8 mouse cellular contexts compared by ENCODE assay signal in the genomic region with DNA sequence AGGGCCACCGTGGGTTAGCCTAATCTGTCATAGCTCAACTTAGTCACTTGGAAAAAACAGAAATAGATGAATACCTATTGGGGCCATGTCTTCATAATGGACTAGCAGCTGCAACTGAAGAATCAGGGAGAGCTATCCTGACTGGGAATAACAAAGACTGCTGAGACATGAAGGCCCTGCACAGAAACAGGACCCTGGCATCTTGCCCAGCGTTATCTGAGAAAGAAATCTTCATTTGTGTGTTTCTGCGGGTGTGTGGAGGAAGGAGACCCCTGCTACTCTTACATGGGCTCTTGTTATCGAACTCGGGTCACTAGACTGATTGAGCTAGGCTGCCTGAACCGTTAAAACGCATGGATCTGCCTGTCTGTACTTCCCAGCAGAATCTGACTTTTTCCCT. TPM values are rescaled to one million over a fixed set of nuclear protein-coding genes. Genes with fewer than 3 reads are reported as not detected.
DNase-seq lines count a peak whose midpoint lies in the region; ATAC-seq and TF ChIP-seq lines count a peak whose summit lies in the region.

No protein-coding gene starts in this region.

- no peaks in the 10 kb centered on the region for H3K9me3 ChIP-seq in lung, embryonic 14.5 days (ENCODE audit: low read depth, low read length)
- no peaks in the 10 kb centered on the region for H3K9me3 ChIP-seq in hindbrain, embryonic 13.5 days
- no peaks in the 10 kb centered on the region for H3K9me3 ChIP-seq in midbrain, embryonic 13.5 days

- H3K27me3 ChIP-seq in lung, embryonic 14.5 days (ENCODE audit: insufficient read depth, low read length) = no peaks in the 10 kb centered on the region
- no peaks in the 10 kb centered on the region for H3K27me3 ChIP-seq in hindbrain, embryonic 13.5 days
- H3K27me3 ChIP-seq in midbrain, embryonic 13.5 days = no peaks in the 10 kb centered on the region

- peaks cover 12% of the 10 kb centered on the region; the same call in 1 of the 2 replicates for H3K36me3 ChIP-seq in lung, embryonic 14.5 days (ENCODE audit: insufficient read depth)
- H3K36me3 ChIP-seq in hindbrain, embryonic 13.5 days = peaks cover 31% of the 10 kb centered on the region
- H3K36me3 ChIP-seq in midbrain, embryonic 13.5 days = peaks cover 17% of the 10 kb centered on the region

- 69% methylated on average over 7 of the region's 7 CpGs for WGBS in lung, embryonic 14.5 days
- WGBS in hindbrain, embryonic 13.5 days = 61% methylated on average over 7 of the region's 7 CpGs
- WGBS in midbrain, embryonic 13.5 days = 66% methylated on average over 7 of the region's 7 CpGs

- peak overlapping the region; percentile 58 for H3K9ac ChIP-seq in lung, embryonic 14.5 days
- H3K9ac ChIP-seq in hindbrain, embryonic 13.5 days = peak overlapping the region; percentile 77
- H3K9ac ChIP-seq in midbrain, embryonic 13.5 days (replicated peaks) = peak overlapping the region; percentile 72

- peak overlapping the region; percentile 68 for H3K4me2 ChIP-seq in lung, embryonic 14.5 days
- peak overlapping the region; percentile 83 for H3K4me2 ChIP-seq in hindbrain, embryonic 13.5 days
- H3K4me2 ChIP-seq in midbrain, embryonic 13.5 days (replicated peaks) = peak overlapping the region; percentile 77

- no peak for TF ChIP-seq CTCF in lung, embryonic 14.5 days (IDR thresholded peaks at IDR 0.05; ENCODE audit: low read depth)

- no peaks in the 10 kb centered on the region; the same call in 1 of the 2 replicates for H3K4me1 ChIP-seq in lung, embryonic 14.5 days (ENCODE audit: insufficient read depth)
- H3K4me1 ChIP-seq in hindbrain, embryonic 13.5 days (replicated peaks) = peaks cover 30% of the 10 kb centered on the region
- peaks cover 26% of the 10 kb centered on the region for H3K4me1 ChIP-seq in midbrain, embryonic 13.5 days (replicated peaks)

- ATAC-seq in lung, embryonic 14.5 days (ENCODE audit: insufficient read depth) = no peak
- no peak for ATAC-seq in hindbrain, embryonic 13.5 days (ENCODE audit: low FRiP score)
- ATAC-seq in midbrain, embryonic 13.5 days = no peak; the same call in 1 of the 2 replicates

- H3K4me3 ChIP-seq in lung, embryonic 14.5 days (ENCODE audit: low read depth, low read length) = peak overlapping the region; percentile 66
- H3K4me3 ChIP-seq in hindbrain, embryonic 13.5 days = peak overlapping the region; percentile 64
- peak overlapping the region; percentile 78 for H3K4me3 ChIP-seq in midbrain, embryonic 13.5 days (replicated peaks)

- no peak for DNase-seq in lung, embryonic 14.5 days
- no peak for DNase-seq in lung, postnatal 25 days (ENCODE audit: low spot score)
- peak; percentile 40 to 44 for DNase-seq in cerebellum, postnatal 10 days
- no peak for DNase-seq in spleen, adult 12 weeks (ENCODE audit: low spot score)
- DNase-seq in urinary bladder, postnatal 36 days (ENCODE audit: low spot score in 2 of 2) = no peak
- no peak for DNase-seq in frontal cortex, postnatal 36 days (ENCODE audit: low spot score in 2 of 2)

- H3K27ac ChIP-seq in lung, embryonic 14.5 days (ENCODE audit: low read depth) = no peak overlapping the region
- peak overlapping the region; percentile 96 for H3K27ac ChIP-seq in hindbrain, embryonic 13.5 days
- H3K27ac ChIP-seq in midbrain, embryonic 13.5 days = peak overlapping the region; percentile 95; the same call in 1 of the 2 replicates

RNA-seq across cellular contexts. Expression of a gene that starts 1.1 kb away (rescaled TPM):
- 102 and 104 TPM in 2 replicates for polyA plus RNA-seq in lung, embryonic 14.5 days (2014; fragmentation: Nextera tagmentation; extraction: Ambion mirVana)
- polyA plus RNA-seq in hindbrain, embryonic 13.5 days (2015; fragmentation: Nextera tagmentation; extraction: Ambion mirVana) = 247 and 261 TPM in 2 replicates
- 259 and 266 TPM in 2 replicates for polyA plus RNA-seq in midbrain, embryonic 13.5 days (2015; fragmentation: Nextera tagmentation; extraction: Ambion mirVana)

RNA-seq across cellular contexts. Expression of a gene that starts 21.4 kb away (rescaled TPM):
- 65.3 and 69.6 TPM in 2 replicates for polyA plus RNA-seq in lung, embryonic 14.5 days (2014; fragmentation: Nextera tagmentation; extraction: Ambion mirVana)
- polyA plus RNA-seq in hindbrain, embryonic 13.5 days (2015; fragmentation: Nextera tagmentation; extraction: Ambion mirVana) = 108 and 109 TPM in 2 replicates
- polyA plus RNA-seq in midbrain, embryonic 13.5 days (2015; fragmentation: Nextera tagmentation; extraction: Ambion mirVana) = 116 and 121 TPM in 2 replicates

RNA-seq across cellular contexts. Expression of a gene that starts 27.5 kb away (rescaled TPM):
- polyA plus RNA-seq in lung, embryonic 14.5 days (2014; fragmentation: Nextera tagmentation; extraction: Ambion mirVana) = not detected in 2 replicates
- not detected in 2 replicates for polyA plus RNA-seq in hindbrain, embryonic 13.5 days (2015; fragmentation: Nextera tagmentation; extraction: Ambion mirVana)
- not detected in 2 replicates for polyA plus RNA-seq in midbrain, embryonic 13.5 days (2015; fragmentation: Nextera tagmentation; extraction: Ambion mirVana)

RNA-seq across cellular contexts. Expression of a gene that starts 28.3 kb away (rescaled TPM):
- 0.24 TPM in 1 of 2 replicates, not detected in the other for polyA plus RNA-seq in lung, embryonic 14.5 days (2014; fragmentation: Nextera tagmentation; extraction: Ambion mirVana)
- not detected in 2 replicates for polyA plus RNA-seq in hindbrain, embryonic 13.5 days (2015; fragmentation: Nextera tagmentation; extraction: Ambion mirVana)
- polyA plus RNA-seq in midbrain, embryonic 13.5 days (2015; fragmentation: Nextera tagmentation; extraction: Ambion mirVana) = not detected in 2 replicates

RNA-seq across cellular contexts. Expression of a gene that starts 51.5 kb away (rescaled TPM):
- 0.30 and 0.51 TPM in 2 replicates for polyA plus RNA-seq in lung, embryonic 14.5 days (2014; fragmentation: Nextera tagmentation; extraction: Ambion mirVana)
- not detected in 2 replicates for polyA plus RNA-seq in hindbrain, embryonic 13.5 days (2015; fragmentation: Nextera tagmentation; extraction: Ambion mirVana)
- 0.13 TPM in 1 of 2 replicates, not detected in the other for polyA plus RNA-seq in midbrain, embryonic 13.5 days (2015; fragmentation: Nextera tagmentation; extraction: Ambion mirVana)

Comparison
In these comparisons a context has a peak if more than half of its experiments do, and no peak if none do; other contexts are left out.
1. DNase-seq: peak in cerebellum, postnatal 10 days (2 of 2); none in lung, embryonic 14.5 days (single experiment), lung, postnatal 25 days (single experiment), spleen, adult 12 weeks (single experiment), urinary bladder, postnatal 36 days (0 of 2) and frontal cortex, postnatal 36 days (0 of 2).
2. Peak in every context shown above with its lines, with median percentiles within 50 percentile points of each other: H3K4me2 ChIP-seq, H3K4me3 ChIP-seq and H3K9ac ChIP-seq.